Mouse (Mus musculus) liver, postnatal 0 days (tissue): ENCODE measurements around the gene Itsn1. TPM values are rescaled to one million over a fixed set of nuclear protein-coding genes. Genes with fewer than 3 reads are reported as not detected.

ENCODE experiments used
- ATAC-seq: fragments of 200-750 bp; cut with Nextera tagmentation; 2 replicates; pipeline ENCODE4 v1.8.0; 2017; ENCODE audit warnings: mild to moderate bottlenecking, moderate library complexity
- DNase-seq: peaks from one replicate; pipeline ENCODE4 v3.0.0-alpha.2; 2016
- H3K27ac ChIP-seq: fragments of 300-500 bp; sonication (generic); 2 replicates; pipeline ENCODE4 v1.5.1; 2014; ENCODE audit warnings: antibody characterized with exemption, moderate library complexity, mild to moderate bottlenecking, low read depth
- H3K27me3 ChIP-seq: fragments of 300-500 bp; sonication (generic); 2 replicates; pipeline ENCODE4 v1.6.1; 2014; ENCODE audit warnings: low read length, control low read depth, mixed read lengths; ENCODE audit not compliant: insufficient read depth
- H3K36me3 ChIP-seq: fragments of 300-500 bp; sonication (generic); replicated peaks from 2 replicates; pipeline ENCODE4 v1.6.1; 2014; ENCODE audit warnings: mild to moderate bottlenecking, control low read depth, low read length, moderate library complexity, mixed read lengths; ENCODE audit not compliant: insufficient read depth
- H3K4me1 ChIP-seq: fragments of 300-500 bp; sonication (generic); 2 replicates; pipeline ENCODE4 v1.6.1; 2014; ENCODE audit warnings: antibody characterized with exemption, mild to moderate bottlenecking, control low read depth; ENCODE audit not compliant: insufficient read depth
- H3K4me2 ChIP-seq: fragments of 300-500 bp; sonication (generic); 2 replicates; pipeline ENCODE4 v1.6.1; 2014; ENCODE audit warnings: low read depth, mild to moderate bottlenecking, low read length, moderate library complexity, mixed read lengths
- H3K4me3 ChIP-seq: fragments of 300-500 bp; sonication (generic); 2 replicates; pipeline ENCODE4 v1.5.1; 2014; ENCODE audit warnings: low read depth, low read length
- H3K9ac ChIP-seq: fragments of 300-500 bp; sonication (generic); replicated peaks from 2 replicates; pipeline ENCODE4 v1.6.1; 2014; ENCODE audit warnings: mild to moderate bottlenecking, moderate library complexity
- H3K9me3 ChIP-seq: fragments of 300-500 bp; sonication (generic); 2 replicates; pipeline ENCODE4 v1.6.1; 2016; ENCODE audit warnings: mild to moderate bottlenecking, control low read depth, low read length, mixed read lengths
- CTCF ChIP-seq: sonication (generic); IDR thresholded peaks from 2 replicates; pipeline ENCODE4 v1.5.1; 2016; ENCODE audit warnings: antibody characterized with exemption, low read depth
- EP300 ChIP-seq: IDR thresholded peaks from 2 replicates; pipeline ENCODE4 v1.6.1; 2016; ENCODE audit warnings: antibody characterized with exemption, low read depth, mild to moderate bottlenecking
- WGBS: fragments of 180-500 bp; shearing (Covaris S2); extraction: QIAGEN DNeasy Blood & Tissue Kit; methylation state at CpG from one replicate; pipeline ENCODE4 v1.1.7; 2014; ENCODE audit not compliant: insufficient replicate concordance; 5-methylcytosine and 5-hydroxymethylcytosine counted together
- polyA plus RNA-seq: library from polyadenylated mRNA; unstranded; fragments of >200 nt; fragmentation: Nextera tagmentation; extraction: Ambion mirVana; gene quantifications from 2 replicates; pipeline ENCODE4 v1.2.1, GENCODE M21; 2015

Gene Itsn1
- polyA plus RNA-seq, 1 experiment from 2014 or later, result 19.7 TPM

DNA sequence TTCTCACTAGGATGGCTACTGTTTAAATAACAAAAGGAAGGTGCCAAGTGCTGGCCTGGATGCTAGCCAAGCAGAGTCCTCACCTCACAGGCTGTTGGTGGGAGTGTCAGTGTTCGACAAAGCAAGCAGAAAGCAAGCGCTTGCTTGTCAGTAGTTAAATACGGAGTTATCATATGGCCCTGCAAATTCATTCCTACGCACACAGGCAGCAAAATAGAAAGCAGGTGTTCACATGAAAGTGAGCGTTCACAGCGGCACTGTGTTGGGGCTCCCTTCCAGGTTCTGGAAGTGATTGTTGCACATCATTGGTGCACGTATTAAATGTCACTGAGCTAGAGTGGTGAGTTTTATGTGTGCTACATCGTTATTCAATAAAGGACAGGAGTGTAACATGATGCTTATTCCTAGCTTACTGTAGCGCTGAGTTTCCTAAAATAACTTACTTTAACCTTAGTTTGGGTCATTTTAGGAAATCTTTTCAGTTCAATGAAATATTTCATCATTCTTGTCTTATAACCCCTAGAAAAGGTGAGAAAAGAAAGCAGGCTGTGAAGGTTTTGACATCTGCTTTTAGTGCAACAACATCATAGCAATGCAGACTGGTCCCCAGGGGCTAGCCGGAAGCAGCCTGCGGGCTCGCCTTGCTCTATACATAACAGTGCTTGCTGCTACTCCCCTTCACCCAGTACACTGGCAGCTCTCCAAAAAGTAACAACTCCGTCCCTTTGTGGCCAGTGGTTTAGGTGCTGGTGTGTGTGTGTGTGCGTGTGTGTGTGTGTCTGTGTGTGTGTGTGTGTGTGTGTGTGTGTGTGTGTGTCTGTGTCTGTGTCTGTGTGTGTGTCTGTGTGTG is 17.2 kb downstream of the Itsn1 start:
- H3K9ac ChIP-seq, result no peak overlapping the region
- no peaks in the 10 kb centered on the region for H3K27me3 ChIP-seq
- H3K4me2 ChIP-seq, result no peak overlapping the region
- H3K9me3 ChIP-seq, result no peaks in the 10 kb centered on the region
- no peak for TF ChIP-seq CTCF
- no peak for TF ChIP-seq EP300
- 49% methylated on average over 14 of the region's 14 CpGs for WGBS
- no peaks in the 10 kb centered on the region for H3K36me3 ChIP-seq
- peaks cover 3% of the 10 kb centered on the region; the same call in 1 of the 2 replicates for H3K4me1 ChIP-seq
- no peak overlapping the region for H3K4me3 ChIP-seq
- ATAC-seq (no peak), DNase-seq (peak; percentile 53)
- H3K27ac ChIP-seq, result peak overlapping the region; percentile 55

GRCm38 (mm10) chr16:91747567-91747966 is 18.5 kb downstream of the Itsn1 start:
- TF ChIP-seq CTCF, result no peak
- TF ChIP-seq EP300, result 0 out of 2 replicates have a peak, but pooled peaks have one; percentile 8
- no peaks in the 10 kb centered on the region for H3K27me3 ChIP-seq
- DNase-seq (peak; percentile 37), ATAC-seq (peak; percentile 93)
- no peaks in the 10 kb centered on the region for H3K36me3 ChIP-seq
- no peak overlapping the region for H3K4me2 ChIP-seq
- no peak overlapping the region for H3K9ac ChIP-seq
- H3K4me1 ChIP-seq, result peaks cover 3% of the 10 kb centered on the region; the same call in 1 of the 2 replicates
- WGBS, result 66% methylated on average over 6 of the region's 6 CpGs
- H3K4me3 ChIP-seq, result no peak overlapping the region
- no peaks in the 10 kb centered on the region for H3K9me3 ChIP-seq
- H3K27ac ChIP-seq, result peak overlapping the region; percentile 55

GRCm38 (mm10) chr16:91751644-91752385 is 22.7 kb downstream of the Itsn1 start:
- no peak overlapping the region for H3K4me3 ChIP-seq
- WGBS, result 83% methylated on average over 13 of the region's 13 CpGs
- no peak overlapping the region for H3K27ac ChIP-seq
- no peak for DNase-seq
- H3K4me1 ChIP-seq, result peaks cover 5% of the 10 kb centered on the region
- no peak overlapping the region for H3K4me2 ChIP-seq
- H3K27me3 ChIP-seq, result no peaks in the 10 kb centered on the region
- H3K9me3 ChIP-seq, result no peaks in the 10 kb centered on the region
- H3K9ac ChIP-seq, result no peak overlapping the region
- TF ChIP-seq EP300, result no peak
- no peak for TF ChIP-seq CTCF
- H3K36me3 ChIP-seq, result no peaks in the 10 kb centered on the region
- ATAC-seq, result no peak

DNA sequence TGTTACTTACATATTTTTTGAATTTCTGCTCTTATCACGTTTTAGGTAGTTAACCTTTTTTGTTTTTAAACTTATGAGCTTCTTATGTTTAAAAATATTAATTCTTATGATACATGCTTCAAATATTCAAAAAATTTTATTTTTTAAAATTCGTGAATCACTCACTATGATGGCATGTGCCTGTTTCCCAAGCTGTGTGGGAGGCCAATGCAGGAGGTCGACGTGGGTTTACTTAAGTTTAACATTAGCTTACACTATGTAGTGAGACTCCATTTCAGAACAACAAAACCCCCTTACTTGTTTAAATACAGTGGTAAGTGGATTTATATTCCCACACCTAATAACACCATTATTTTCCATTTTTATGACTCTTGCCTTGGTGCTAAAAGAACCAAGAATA is 24.5 kb downstream of the Itsn1 start:
- Histone ChIP-seq H3K36me3 (no peaks in the 10 kb centered on the region), H3K27ac (no peak overlapping the region), H3K4me3 (no peak overlapping the region), H3K27me3 (no peaks in the 10 kb centered on the region), H3K4me1 (peaks cover 5% of the 10 kb centered on the region), H3K4me2 (no peak overlapping the region), H3K9me3 (no peaks in the 10 kb centered on the region), H3K9ac (no peak overlapping the region)
- no peak for TF ChIP-seq EP300
- no peak for TF ChIP-seq CTCF
- ATAC-seq (no peak), DNase-seq (no peak)
- 67% methylated on average over 4 of the region's 4 CpGs for WGBS

- H3K27me3 ChIP-seq, result no peaks in the 10 kb centered on the region
- H3K36me3 ChIP-seq, result no peaks in the 10 kb centered on the region
- no peak overlapping the region for H3K9ac ChIP-seq
- H3K4me2 ChIP-seq, result no peak overlapping the region
- no peak for DNase-seq
- no peak overlapping the region for H3K4me3 ChIP-seq
- H3K9me3 ChIP-seq, result no peaks in the 10 kb centered on the region
- no peak overlapping the region for H3K27ac ChIP-seq
- 35% methylated on average over 6 of the region's 6 CpGs for WGBS
- no peak for TF ChIP-seq CTCF
- TF ChIP-seq EP300, result no peak
- ATAC-seq, result no peak
- peaks cover 5% of the 10 kb centered on the region for H3K4me1 ChIP-seq
Measured at GRCm38 (mm10) chr16:91754957-91755356, 25.9 kb downstream of the Itsn1 start.

DNA sequence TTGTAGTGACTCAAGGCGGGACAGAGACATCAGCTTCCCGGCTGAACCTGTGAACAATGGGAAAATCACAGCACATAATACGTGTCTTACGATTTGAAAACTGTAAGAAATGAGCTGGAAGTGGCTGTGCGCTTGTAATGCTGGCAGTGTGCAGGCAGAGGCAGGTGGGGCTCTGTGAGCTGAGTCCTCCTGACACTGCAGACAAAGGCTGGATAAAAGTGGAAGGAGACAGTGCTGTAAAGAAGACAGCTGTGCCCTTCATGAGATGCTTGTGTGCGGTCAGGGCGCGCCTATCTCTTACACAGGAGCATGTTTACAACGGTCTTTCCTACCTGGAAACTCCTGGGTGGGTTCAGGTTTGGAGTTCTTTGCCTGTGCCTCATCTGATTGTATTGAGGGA is 32.1 kb downstream of the Itsn1 start:
- ATAC-seq, result no peak
- 81% methylated on average over 9 of the region's 9 CpGs for WGBS
- Histone ChIP-seq H3K36me3 (no peaks in the 10 kb centered on the region), H3K27me3 (no peaks in the 10 kb centered on the region), H3K4me3 (no peak overlapping the region), H3K4me2 (no peak overlapping the region), H3K9ac (no peak overlapping the region), H3K27ac (0 out of 2 replicates have a peak overlapping the region, but pooled peaks have one; percentile 22), H3K9me3 (no peaks in the 10 kb centered on the region), H3K4me1 (peaks cover 11% of the 10 kb centered on the region)
- DNase-seq, result no peak
- TF ChIP-seq CTCF (no peak), EP300 (no peak)
